Mouse (Mus musculus): Measurements from ENCODE around the gene Gm7970. TPM values are rescaled to one million over a fixed set of nuclear protein-coding genes. Genes with fewer than 3 reads are reported as not detected.
"Not testable (repeated sequence)": the region's sequence is repeated elsewhere in the genome, so short reads cannot be mapped to it uniquely, and the experiment has no call there.

The Gm7970 gene
- total RNA-seq (2015; ENCODE audit: low replicate concordance) (not detected in 2 replicates), total RNA-seq (2017; ENCODE audit: low replicate concordance) (not detected in 2 replicates)

DNA sequence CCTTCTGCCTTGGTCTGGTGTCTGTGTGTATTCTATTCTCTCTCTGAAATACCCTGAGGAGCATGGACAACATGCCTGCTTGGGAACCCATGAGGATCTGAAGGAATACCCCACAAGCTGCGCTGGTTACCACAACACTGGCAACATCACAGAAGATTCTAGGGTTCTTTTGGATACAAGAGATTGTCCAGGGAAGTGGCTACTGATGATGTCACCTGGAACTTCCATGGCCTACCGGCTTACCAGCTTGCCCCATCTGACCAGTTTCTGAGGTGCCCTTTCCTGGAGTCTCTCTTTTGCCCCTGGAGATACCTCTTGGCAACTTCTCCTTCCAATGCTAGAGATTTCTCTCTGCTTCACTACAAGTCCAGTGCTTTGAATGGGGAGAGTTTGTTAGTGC lies at the start of gene Gm7970:
Gene Gm7970, minus strand, starts transcription at position 101 of the 400 bp plus-strand sequence.
- not testable (repeated sequence) for ATAC-seq (replicated peaks; ENCODE audit: low FRiP score, poor library complexity, severe bottlenecking)

- not testable (repeated sequence) for ATAC-seq (replicated peaks; ENCODE audit: low FRiP score, poor library complexity, severe bottlenecking)
Observed at GRCm38 (mm10) chr14:41600935-41601334, 45.6 kb upstream of the Gm7970 start.

DNA sequence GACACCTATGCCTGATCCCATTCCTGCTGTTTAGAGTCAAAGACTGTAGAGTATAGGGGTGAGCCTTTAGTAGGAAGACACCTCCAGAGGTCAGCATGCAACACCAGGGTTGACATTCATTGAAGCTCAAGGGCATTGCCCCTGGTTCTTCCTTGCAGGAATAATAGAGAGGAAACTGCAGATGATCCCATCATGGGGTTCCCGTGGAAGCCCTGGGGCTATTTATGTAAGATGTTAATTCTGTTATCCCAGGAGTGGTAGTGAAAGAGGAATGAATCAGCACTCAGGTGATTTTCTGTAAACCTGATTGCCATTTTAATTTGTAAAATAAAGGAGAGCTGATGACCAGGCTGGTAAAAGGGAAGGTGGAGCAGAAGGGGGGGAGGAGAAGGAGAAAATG lies 31.0 kb upstream of the Gm7970 start:
- not testable (repeated sequence) for ATAC-seq (replicated peaks; ENCODE audit: low FRiP score, poor library complexity, severe bottlenecking)

GRCm38 (mm10) chr14:41572911-41573310 lies 17.5 kb upstream of the Gm7970 start, which contains the start of gene 1700049E17Rik2:
Gene 1700049E17Rik2 (plus strand): TSS chr14:41573211.
- ATAC-seq (replicated peaks; ENCODE audit: low FRiP score, poor library complexity, severe bottlenecking): not testable (repeated sequence)

DNA sequence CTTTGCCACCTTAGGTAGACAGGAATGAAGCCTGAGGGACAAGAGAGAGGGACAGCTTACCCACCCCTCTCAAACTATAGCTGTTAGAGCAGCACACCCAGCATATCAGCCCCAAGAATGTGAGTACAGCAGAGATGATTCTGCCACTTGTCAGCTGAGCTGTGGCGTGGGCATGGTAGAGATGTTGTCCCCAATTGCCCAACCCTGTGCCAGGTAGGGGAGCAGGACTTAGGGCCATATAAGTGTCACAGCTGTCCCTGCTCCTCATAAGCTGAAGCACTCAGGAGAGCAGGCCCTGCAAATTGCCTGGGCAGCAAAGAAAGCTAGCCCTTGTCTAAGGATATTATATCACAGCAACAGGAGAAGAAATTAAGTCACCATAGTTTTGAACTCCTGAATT lies 30.7 kb downstream of the Gm7970 start:
- ATAC-seq (replicated peaks; ENCODE audit: low FRiP score, poor library complexity, severe bottlenecking): not testable (repeated sequence)

GRCm38 (mm10) chr14:41520683-41521082 lies 34.7 kb downstream of the Gm7970 start:
- ATAC-seq (replicated peaks; ENCODE audit: low FRiP score, poor library complexity, severe bottlenecking): not testable (repeated sequence)

Other genes with a start within 250 kb of the Gm7970 start
- gene Gm5798, start 207.0 kb downstream of the Gm7970 start, total RNA-seq (2015; ENCODE audit: low replicate concordance): not detected in 2 replicates
- gene Gm5798, start 207.0 kb downstream of the Gm7970 start, total RNA-seq (2017; ENCODE audit: low replicate concordance): not detected in 2 replicates
- gene Gm7945, start 169.2 kb downstream of the Gm7970 start, total RNA-seq (2015; ENCODE audit: low replicate concordance): not detected in 2 replicates
- not detected in 2 replicates for gene Gm7945, start 169.2 kb downstream of the Gm7970 start, total RNA-seq (2017; ENCODE audit: low replicate concordance)
- gene Gm6482, start 147.3 kb downstream of the Gm7970 start, total RNA-seq (2015; ENCODE audit: low replicate concordance): not detected in 2 replicates
- gene Gm6482, start 147.3 kb downstream of the Gm7970 start, total RNA-seq (2017; ENCODE audit: low replicate concordance): not detected in 2 replicates
- not detected in 2 replicates for gene Gm7954, start 102.1 kb downstream of the Gm7970 start, total RNA-seq (2015; ENCODE audit: low replicate concordance)
- gene Gm7954, start 102.1 kb downstream of the Gm7970 start, total RNA-seq (2017; ENCODE audit: low replicate concordance): not detected in 2 replicates
- not detected in 2 replicates for gene Gm3486, start 66.1 kb downstream of the Gm7970 start, total RNA-seq (2015; ENCODE audit: low replicate concordance)
- not detected in 2 replicates for gene Gm3486, start 66.1 kb downstream of the Gm7970 start, total RNA-seq (2017; ENCODE audit: low replicate concordance)
- gene 1700049E17Rik2, start 17.6 kb upstream of the Gm7970 start, total RNA-seq (2015; ENCODE audit: low replicate concordance): not detected in 2 replicates
- not detected in 2 replicates for gene 1700049E17Rik2, start 17.6 kb upstream of the Gm7970 start, total RNA-seq (2017; ENCODE audit: low replicate concordance)
- not detected in 2 replicates for gene Gm3072, start 69.0 kb upstream of the Gm7970 start, total RNA-seq (2015; ENCODE audit: low replicate concordance)
- not detected in 2 replicates for gene Gm3072, start 69.0 kb upstream of the Gm7970 start, total RNA-seq (2017; ENCODE audit: low replicate concordance)
- not detected in 2 replicates for gene Gm3676, start 90.9 kb upstream of the Gm7970 start, total RNA-seq (2015; ENCODE audit: low replicate concordance)
- not detected in 2 replicates for gene Gm3676, start 90.9 kb upstream of the Gm7970 start, total RNA-seq (2017; ENCODE audit: low replicate concordance)
- gene Gm8068, start 146.3 kb upstream of the Gm7970 start, total RNA-seq (2015; ENCODE audit: low replicate concordance): not detected in 2 replicates
- gene Gm8068, start 146.3 kb upstream of the Gm7970 start, total RNA-seq (2017; ENCODE audit: low replicate concordance): not detected in 2 replicates
- gene Gm7929, start 195.0 kb upstream of the Gm7970 start, total RNA-seq (2015; ENCODE audit: low replicate concordance): not detected in 2 replicates
- not detected in 2 replicates for gene Gm7929, start 195.0 kb upstream of the Gm7970 start, total RNA-seq (2017; ENCODE audit: low replicate concordance)
- gene Gm47189, start 216.9 kb upstream of the Gm7970 start, total RNA-seq (2015; ENCODE audit: low replicate concordance): not detected in 2 replicates
- gene Gm47189, start 216.9 kb upstream of the Gm7970 start, total RNA-seq (2017; ENCODE audit: low replicate concordance): not detected in 2 replicates

Measured in erythroid progenitor cell, adult 5-6 weeks (primary cell).